11 mouse cellular contexts compared by ENCODE assay signal in the genomic region with DNA sequence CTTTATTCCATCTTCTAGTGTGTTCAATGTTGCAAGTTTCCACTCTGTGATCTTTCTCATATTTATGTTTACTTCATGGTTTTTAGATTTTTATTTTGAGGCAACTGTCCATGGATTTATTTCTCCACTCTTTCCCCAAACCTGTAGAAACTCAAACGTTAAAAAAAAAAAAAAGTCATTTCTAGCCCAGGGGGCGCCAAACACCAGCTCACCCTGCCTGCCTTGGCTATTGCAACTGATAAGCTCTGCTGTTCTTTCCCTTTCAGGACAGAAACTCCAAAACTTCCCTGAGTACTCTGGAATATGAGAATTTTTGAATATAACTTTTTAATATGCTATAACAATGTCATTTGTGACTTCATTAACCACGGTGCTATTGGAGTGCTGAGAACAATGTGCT.
DNase-seq lines count a peak whose midpoint lies in the region; ATAC-seq and TF ChIP-seq lines count a peak whose summit lies in the region.
"Had no signal": no experiment of that assay in that cellular context is flagged by ENCODE, and none has a peak within 500 bp of the region (broad histone marks: within the 10 kb centered on the region; RNA-seq: fewer than 3 reads in every experiment).

No protein-coding gene starts in this region.

- H3K9ac ChIP-seq in intestine, embryonic 14.5 days (ENCODE audit: low read length), result no peak overlapping the region
- H3K9ac ChIP-seq in intestine, embryonic 15.5 days, result no peak overlapping the region
- no peak overlapping the region for H3K9ac ChIP-seq in lung, embryonic 14.5 days

- no peak for TF ChIP-seq POLR2A in lung, adult 2 months (IDR thresholded peaks at IDR 0.05; ENCODE audit: borderline replicate concordance, extremely low read depth, low read depth, low read length)
- no peak for TF ChIP-seq POLR2A in brain, embryonic 14.5 days (IDR thresholded peaks at IDR 0.05; ENCODE audit: borderline replicate concordance, extremely low read depth, insufficient read depth, insufficient read length, poor library complexity, severe bottlenecking)

- H3K36me3 ChIP-seq in intestine, embryonic 14.5 days (ENCODE audit: control insufficient read depth, insufficient read depth, low read length), result no peaks in the 10 kb centered on the region
- no peaks in the 10 kb centered on the region for H3K36me3 ChIP-seq in intestine, embryonic 15.5 days
- no peaks in the 10 kb centered on the region for H3K36me3 ChIP-seq in lung, embryonic 14.5 days (ENCODE audit: insufficient read depth)

- WGBS in intestine, embryonic 14.5 days, result 28% methylated on average over 3 of the region's 3 CpGs
- 26% methylated on average over 3 of the region's 3 CpGs for WGBS in intestine, embryonic 15.5 days
- WGBS in lung, embryonic 14.5 days, result 24% methylated on average over 3 of the region's 3 CpGs
- WGBS in lung, adult 2 months, result 23% methylated on average over 3 of the region's 3 CpGs

- ATAC-seq in intestine, embryonic 14.5 days (replicated peaks; ENCODE audit: low FRiP score, low TSS enrichment, low read depth), result no peak
- ATAC-seq in intestine, embryonic 15.5 days, result no peak
- no peak for ATAC-seq in lung, embryonic 14.5 days (ENCODE audit: insufficient read depth)
- ATAC-seq in erythroblast, adult 5-6 weeks (replicated peaks; ENCODE audit: low FRiP score, poor library complexity, severe bottlenecking), result no peak
- ATAC-seq: inflammation-experienced regulatory T-cells, adult 6 months had no signal

- no peaks in the 10 kb centered on the region for H3K4me1 ChIP-seq in intestine, embryonic 14.5 days (replicated peaks; ENCODE audit: control insufficient read depth, insufficient read depth, low read length)
- H3K4me1 ChIP-seq in intestine, embryonic 15.5 days (replicated peaks), result no peaks in the 10 kb centered on the region
- H3K4me1 ChIP-seq in lung, embryonic 14.5 days (ENCODE audit: insufficient read depth), result no peaks in the 10 kb centered on the region
- no peaks in the 10 kb centered on the region for H3K4me1 ChIP-seq in lung, adult 2 months (ENCODE audit: control insufficient read depth, insufficient read depth, low read length)

- no peak overlapping the region for H3K4me3 ChIP-seq in intestine, embryonic 14.5 days (ENCODE audit: low read depth, low read length)
- H3K4me3 ChIP-seq in intestine, embryonic 15.5 days (replicated peaks), result no peak overlapping the region
- no peak overlapping the region for H3K4me3 ChIP-seq in lung, embryonic 14.5 days (ENCODE audit: low read depth, low read length)
- H3K4me3 ChIP-seq in lung, adult 2 months (replicated peaks; ENCODE audit: extremely low read depth, low read depth, low read length), result no peak overlapping the region

- TF ChIP-seq CTCF in lung, embryonic 14.5 days (IDR thresholded peaks at IDR 0.05; ENCODE audit: low read depth), result peak; percentile 59
- TF ChIP-seq CTCF in lung, adult 2 months (IDR thresholded peaks at IDR 0.05; ENCODE audit: insufficient read depth, low read length), result no peak; the same call in 1 of the 2 replicates
- TF ChIP-seq CTCF in brain, embryonic 14.5 days (IDR thresholded peaks at IDR 0.05; ENCODE audit: borderline replicate concordance, extremely low read depth, insufficient read depth, insufficient read length), result peak; percentile 49; the same call in 1 of the 2 replicates

- no peaks in the 10 kb centered on the region for H3K9me3 ChIP-seq in intestine, embryonic 14.5 days (ENCODE audit: control insufficient read depth, low read length)
- H3K9me3 ChIP-seq in intestine, embryonic 15.5 days, result no peaks in the 10 kb centered on the region
- no peaks in the 10 kb centered on the region for H3K9me3 ChIP-seq in lung, embryonic 14.5 days (ENCODE audit: low read depth, low read length)

- H3K27me3 ChIP-seq in intestine, embryonic 14.5 days (replicated peaks; ENCODE audit: control insufficient read depth, insufficient read depth, low read length), result no peaks in the 10 kb centered on the region
- H3K27me3 ChIP-seq in intestine, embryonic 15.5 days (replicated peaks), result no peaks in the 10 kb centered on the region
- no peaks in the 10 kb centered on the region for H3K27me3 ChIP-seq in lung, embryonic 14.5 days (ENCODE audit: insufficient read depth, low read length)

- peak; percentile 26 for DNase-seq in adrenal gland, postnatal 14 days
- DNase-seq in adrenal gland, postnatal 4 days (ENCODE audit: low spot score in 2 of 2), result no peak
- peak; percentile 52 for DNase-seq in intestine, embryonic 14.5 days (ENCODE audit: low spot score)
- DNase-seq in lung, embryonic 14.5 days, result peak; percentile 61
- no peak for DNase-seq in lung, adult 2 months
- peak; percentile 15 for DNase-seq in brain, embryonic 14.5 days (ENCODE audit: low read depth)
- DNase-seq: B cell, adult 2 months; right cerebral cortex, adult 18-20 months had no signal

- no peak overlapping the region for H3K4me2 ChIP-seq in intestine, embryonic 14.5 days (ENCODE audit: low read length)
- H3K4me2 ChIP-seq in intestine, embryonic 15.5 days (replicated peaks), result no peak overlapping the region
- no peak overlapping the region for H3K4me2 ChIP-seq in lung, embryonic 14.5 days

- no peak overlapping the region for H3K27ac ChIP-seq in intestine, embryonic 14.5 days (ENCODE audit: low read depth)
- no peak overlapping the region for H3K27ac ChIP-seq in intestine, embryonic 15.5 days
- H3K27ac ChIP-seq in lung, embryonic 14.5 days (ENCODE audit: low read depth), result no peak overlapping the region

Comparison
In these comparisons a context has a peak if more than half of its experiments do, and no peak if none do; other contexts are left out.
1. DNase-seq: peak in adrenal gland, postnatal 14 days (single experiment), intestine, embryonic 14.5 days (single experiment), lung, embryonic 14.5 days (single experiment) and brain, embryonic 14.5 days (single experiment); none in adrenal gland, postnatal 4 days (0 of 2) and lung, adult 2 months (single experiment).